Mouse (Mus musculus) cortical plate, adult 2 months (tissue): ENCODE results near the gene Pbld2. TPM values are rescaled to one million over a fixed set of nuclear protein-coding genes. Genes with fewer than 3 reads are reported as not detected.

Source experiments
- H3K27ac ChIP-seq: fragments of 200-500 bp; 2 replicates; pipeline ENCODE4 v1.5.1; 2012; ENCODE audit warnings: low read length, control low read depth, inconsistent platforms; ENCODE audit not compliant: insufficient read depth
- H3K4me1 ChIP-seq: fragments of 200-500 bp; 2 replicates; pipeline ENCODE4 v1.6.1; 2011; ENCODE audit warnings: low read length; ENCODE audit not compliant: control insufficient read depth, insufficient read depth
- H3K4me3 ChIP-seq: fragments of 200-500 bp; 2 replicates; pipeline ENCODE4 v1.5.1; 2011; ENCODE audit warnings: mild to moderate bottlenecking, low read length, control low read depth; ENCODE audit not compliant: insufficient read depth
- CTCF ChIP-seq: fragments of 200-500 bp; IDR thresholded peaks from 2 replicates; pipeline ENCODE4 v1.5.1; 2011; ENCODE audit warnings: mild to moderate bottlenecking, control low read depth, low read length; ENCODE audit not compliant: insufficient read depth; ENCODE audit errors: extremely low read depth
- POLR2A ChIP-seq: fragments of 200-500 bp; IDR thresholded peaks from 2 replicates; pipeline ENCODE4 v1.6.1; 2011; ENCODE audit warnings: mild to moderate bottlenecking, low read length, control low read depth; ENCODE audit not compliant: insufficient read depth; ENCODE audit errors: extremely low read depth
- polyA plus RNA-seq: library from polyadenylated mRNA; depleted of rRNA; stranded (reverse); fragments of >200 nt; gene quantifications from 2 replicates; pipeline ENCODE4 v1.2.3, GENCODE M21; 2012

The Pbld2 gene
- polyA plus RNA-seq, 1 experiment = 3.1 TPM

GRCm38 (mm10) chr10:63056966-63057750 is 33.0 kb downstream of the Pbld2 start:
- no peaks in the 10 kb centered on the region for H3K4me1 ChIP-seq
- TF ChIP-seq POLR2A = no peak
- no peak for TF ChIP-seq CTCF
- H3K4me3 ChIP-seq = no peak overlapping the region
- no peak overlapping the region for H3K27ac ChIP-seq

DNA sequence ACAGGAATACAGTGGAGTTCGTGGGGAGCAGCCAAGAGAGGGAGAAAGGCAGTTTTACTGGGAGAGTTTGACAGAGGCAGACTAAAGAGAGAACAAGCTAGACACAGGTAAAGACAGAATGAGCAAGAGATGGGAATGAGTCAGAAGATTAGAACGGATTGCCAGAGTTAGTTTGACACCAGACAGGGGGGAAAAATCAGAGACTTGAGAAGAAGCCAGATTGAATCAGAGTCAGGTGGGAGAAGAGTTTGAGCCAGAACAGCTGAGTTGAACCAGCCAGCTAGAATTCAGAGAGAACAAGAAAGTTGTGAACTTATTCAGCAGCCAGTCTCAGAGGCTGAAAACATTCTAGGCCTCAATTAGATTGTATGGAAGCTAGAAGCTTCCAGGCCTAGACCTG is 35.7 kb downstream of the Pbld2 start, which contains the start of gene Pbld1:
Gene Pbld1, plus strand, starts transcription at position 301 of the 400 bp plus-strand sequence.
- Histone ChIP-seq H3K27ac (no peak within 1 kb of the TSS), H3K4me3 (no peak within 1 kb of the TSS), H3K4me1 (no peaks in the 10 kb centered on the region)
- TF ChIP-seq POLR2A (no peak), CTCF (no peak)

DNA sequence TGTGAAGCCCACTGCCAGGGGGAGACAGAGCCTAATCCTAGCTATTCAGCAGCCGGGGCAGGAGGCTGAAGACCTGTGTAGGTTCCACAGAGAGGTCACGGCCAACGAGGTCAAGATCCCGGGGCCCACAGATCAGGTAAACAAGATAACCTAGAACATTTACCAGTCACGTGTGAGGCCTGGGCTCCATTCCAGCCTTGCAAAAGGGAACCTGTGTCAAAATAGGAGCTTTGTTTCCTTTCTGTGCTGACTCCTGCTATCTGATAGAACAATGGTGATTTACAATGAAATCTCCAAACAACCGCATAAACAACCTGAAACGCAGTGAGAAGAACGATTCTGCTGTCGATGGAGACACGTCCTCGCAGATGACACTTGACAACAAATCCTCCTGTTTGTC is 36.3 kb downstream of the Pbld2 start:
- no peak for TF ChIP-seq CTCF
- TF ChIP-seq POLR2A = no peak
- Histone ChIP-seq H3K4me3 (no peak overlapping the region), H3K4me1 (no peaks in the 10 kb centered on the region), H3K27ac (no peak overlapping the region)

DNA sequence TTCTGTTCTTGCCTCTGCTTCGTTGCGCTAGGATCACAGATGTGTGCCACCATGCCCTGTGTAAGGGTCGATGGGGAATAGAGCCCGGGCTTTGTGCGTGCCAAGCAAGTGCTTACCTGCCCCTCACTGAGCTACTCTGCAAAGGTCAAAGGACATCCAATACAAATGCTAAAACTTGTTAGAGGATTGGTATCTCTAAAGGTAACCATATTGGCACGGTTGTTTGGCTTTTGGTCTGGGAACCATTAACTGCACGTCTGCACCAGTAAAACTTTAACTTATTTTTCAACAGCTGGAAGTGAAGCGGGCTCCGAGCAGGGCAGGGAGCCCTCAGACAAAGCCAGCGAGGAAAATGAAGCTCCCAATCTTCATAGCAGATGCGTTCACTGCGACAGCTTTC is 37.2 kb downstream of the Pbld2 start:
- Histone ChIP-seq H3K4me3 (no peak overlapping the region), H3K27ac (no peak overlapping the region), H3K4me1 (no peaks in the 10 kb centered on the region)
- TF ChIP-seq CTCF (no peak), POLR2A (no peak)

DNA sequence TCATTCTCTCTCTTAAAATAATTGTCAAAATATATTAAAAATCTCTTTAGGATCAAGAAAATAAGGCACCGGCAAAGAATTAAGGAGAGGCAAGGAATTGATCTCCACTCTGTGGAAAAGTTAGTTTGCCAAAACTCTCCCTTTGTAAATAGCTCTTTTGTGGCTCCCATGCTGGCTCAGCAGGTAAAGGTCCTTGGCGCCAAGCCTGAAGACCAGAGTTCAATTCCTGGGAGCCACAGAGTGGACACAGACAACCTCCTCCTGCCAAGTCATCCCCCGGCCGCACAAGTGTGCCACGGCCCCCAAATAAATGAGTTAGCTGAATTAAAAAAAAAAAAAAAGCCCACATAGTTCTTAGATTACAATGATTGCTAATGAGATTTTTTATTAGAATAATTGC is 38.6 kb downstream of the Pbld2 start:
- Histone ChIP-seq H3K27ac (no peak overlapping the region), H3K4me3 (no peak overlapping the region), H3K4me1 (no peaks in the 10 kb centered on the region)
- no peak for TF ChIP-seq POLR2A
- no peak for TF ChIP-seq CTCF

DNA sequence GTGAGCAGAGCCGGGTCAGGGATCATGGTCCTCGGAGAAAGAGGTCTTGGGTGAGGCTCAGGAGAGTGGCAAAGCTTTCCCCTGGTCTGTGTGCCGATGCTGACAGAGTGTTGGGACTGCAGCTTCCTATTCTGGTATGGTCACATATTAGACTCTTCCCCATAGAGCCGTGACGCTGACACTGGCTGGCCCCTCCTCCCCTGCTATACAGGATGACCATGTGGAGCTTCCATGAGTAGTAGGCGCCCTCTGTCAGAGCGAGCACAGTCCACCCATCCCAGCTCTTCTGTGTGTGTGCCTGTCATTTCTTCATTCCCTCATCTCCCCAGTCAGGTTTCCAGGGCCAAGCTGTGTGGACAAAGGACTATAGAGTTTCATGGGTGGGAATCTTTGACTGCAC is 39.2 kb downstream of the Pbld2 start:
- TF ChIP-seq CTCF (no peak), POLR2A (no peak)
- H3K4me1 ChIP-seq = no peaks in the 10 kb centered on the region
- H3K27ac ChIP-seq = no peak overlapping the region
- H3K4me3 ChIP-seq = no peak overlapping the region

- no peak overlapping the region for H3K4me3 ChIP-seq
- TF ChIP-seq CTCF (no peak), POLR2A (no peak)
- H3K4me1 ChIP-seq = no peaks in the 10 kb centered on the region
- no peak overlapping the region for H3K27ac ChIP-seq
These were observed 40.4 kb downstream of the Pbld2 start for GRCm38 (mm10) chr10:63064516-63064915.

GRCm38 (mm10) chr10:63065561-63065960 is 41.4 kb downstream of the Pbld2 start:
- Histone ChIP-seq H3K27ac (no peak overlapping the region), H3K4me1 (no peaks in the 10 kb centered on the region), H3K4me3 (no peak overlapping the region)
- no peak for TF ChIP-seq CTCF

DNA sequence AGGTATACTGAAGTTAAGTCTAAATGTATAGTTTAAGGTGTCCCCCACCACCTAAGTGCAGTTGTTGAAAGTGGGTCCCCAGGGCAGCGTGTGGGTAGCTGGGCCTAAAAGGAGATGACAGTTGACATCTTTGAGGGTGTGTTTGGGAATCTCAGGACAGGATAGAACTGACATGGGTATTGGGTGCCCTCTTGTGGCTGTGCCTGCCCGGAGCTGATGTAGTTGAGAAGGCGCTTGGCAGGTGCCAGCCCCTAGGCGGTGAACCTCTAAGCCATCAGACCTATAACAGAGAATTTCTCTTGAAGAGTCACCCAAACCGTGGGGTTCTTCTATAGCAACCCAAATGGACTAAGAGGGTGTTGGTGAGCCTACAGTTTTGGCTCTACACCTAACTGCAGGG is 41.9 kb downstream of the Pbld2 start:
- Histone ChIP-seq H3K4me1 (no peaks in the 10 kb centered on the region), H3K4me3 (no peak overlapping the region), H3K27ac (no peak overlapping the region)
- TF ChIP-seq POLR2A (no peak), CTCF (peak; percentile 91)

- peaks cover 2% of the 10 kb centered on the region; the same call in 1 of the 2 replicates for H3K4me1 ChIP-seq
- no peak for TF ChIP-seq POLR2A
- no peak for TF ChIP-seq CTCF
- no peak overlapping the region for H3K4me3 ChIP-seq
- H3K27ac ChIP-seq = no peak overlapping the region
These were observed 62.2 kb downstream of the Pbld2 start for GRCm38 (mm10) chr10:63086304-63086703.
